Mouse (Mus musculus) megakaryocyte, embryonic 14.5 days (primary cell): Measurements from ENCODE around the gene Fbn1. TPM values are rescaled to one million over a fixed set of nuclear protein-coding genes. Genes with fewer than 3 reads are reported as not detected.

Source experiments
- H3K27me3 ChIP-seq: replicated peaks from 2 replicates; pipeline ENCODE3; 2012; ENCODE audit warnings: inconsistent platforms
- H3K36me3 ChIP-seq: replicated peaks from 2 replicates; pipeline ENCODE3; 2012; ENCODE audit warnings: low read length, inconsistent platforms, mixed read lengths
- H3K4me1 ChIP-seq: 2 replicates; pipeline ENCODE4 v1.6.1; 2012; ENCODE audit warnings: inconsistent platforms
- H3K4me3 ChIP-seq: replicated peaks from 2 replicates; pipeline ENCODE3; 2012; ENCODE audit warnings: moderate library complexity, mild to moderate bottlenecking, inconsistent platforms
- H3K9me3 ChIP-seq: 2 replicates; pipeline ENCODE4 v1.6.1; 2012; ENCODE audit warnings: inconsistent platforms
- FLI1 ChIP-seq: IDR thresholded peaks from 2 replicates; pipeline ENCODE4 v1.6.1; 2012; ENCODE audit warnings: low read length, inconsistent platforms, mixed read lengths
- GATA1 ChIP-seq: IDR thresholded peaks from 3 replicates; pipeline ENCODE4 v1.6.1; 2012; ENCODE audit warnings: mixed read lengths, low read length, inconsistent platforms, borderline replicate concordance
- polyA plus RNA-seq: library from polyadenylated mRNA; stranded (reverse); fragments of >175 nt; gene quantifications from 2 replicates; pipeline ENCODE4 v1.2.3, GENCODE M21; 2012; ENCODE audit warnings: low replicate concordance; ENCODE audit not compliant: insufficient read depth

The Fbn1 gene
- polyA plus RNA-seq, 1 experiment, result not detected

DNA sequence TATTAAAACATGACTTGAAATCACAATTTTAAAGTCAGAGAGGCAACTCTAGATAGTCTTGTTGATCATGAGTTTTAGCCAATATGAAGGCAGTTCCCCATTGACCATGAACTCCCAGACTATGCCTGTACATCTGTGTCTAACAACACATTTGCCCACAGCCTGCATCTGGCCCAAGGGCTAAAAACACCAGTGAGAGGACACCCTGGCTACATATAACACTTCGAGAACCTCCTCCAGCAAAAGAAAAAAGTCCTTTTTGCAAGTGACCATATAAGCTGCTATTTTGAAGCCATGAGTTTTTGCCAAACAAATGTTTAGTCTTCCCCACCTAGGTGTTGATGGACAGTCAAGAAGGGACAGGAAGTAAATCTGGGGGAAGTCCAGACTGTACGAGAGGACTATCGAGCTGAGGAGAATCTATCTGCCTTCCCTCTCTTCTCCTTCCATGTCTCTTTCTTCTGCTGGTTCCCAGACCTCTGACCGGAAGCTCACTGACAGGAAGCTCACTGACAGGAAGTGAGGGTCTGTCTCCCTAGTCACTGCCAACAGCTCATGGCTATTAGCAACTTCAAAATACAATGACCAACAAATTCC is 103.2 kb downstream of the Fbn1 start:
- TF ChIP-seq GATA1, result no peak
- no peak for TF ChIP-seq FLI1
- H3K4me1 ChIP-seq, result peaks cover 6% of the 10 kb centered on the region
- H3K4me3 ChIP-seq, result no peak overlapping the region
- H3K9me3 ChIP-seq, result peaks cover 4% of the 10 kb centered on the region; the same call in 1 of the 2 replicates
- no peaks in the 10 kb centered on the region for H3K27me3 ChIP-seq
- no peaks in the 10 kb centered on the region for H3K36me3 ChIP-seq

DNA sequence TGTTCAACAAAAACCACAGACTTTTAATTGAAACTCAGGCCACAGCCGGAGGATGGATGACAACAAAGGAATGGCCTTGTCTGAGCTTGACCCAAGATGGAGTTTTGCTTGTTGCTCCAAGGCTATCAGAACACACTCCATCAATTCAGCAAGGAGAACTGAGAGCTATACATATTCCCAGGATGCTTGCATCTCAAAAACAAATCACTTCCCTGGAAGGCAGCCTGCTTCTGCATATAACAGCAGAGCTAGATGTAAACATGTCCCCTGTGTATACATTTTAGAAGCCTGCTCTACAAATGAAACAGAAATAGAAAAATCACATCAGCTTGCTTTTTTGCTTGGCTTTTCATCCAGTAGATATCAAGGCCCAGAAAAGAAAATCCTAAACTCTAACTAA is 105.5 kb downstream of the Fbn1 start:
- H3K4me1 ChIP-seq, result peaks cover 14% of the 10 kb centered on the region
- no peaks in the 10 kb centered on the region for H3K36me3 ChIP-seq
- peaks cover 4% of the 10 kb centered on the region; the same call in 1 of the 2 replicates for H3K9me3 ChIP-seq
- no peak overlapping the region for H3K4me3 ChIP-seq
- TF ChIP-seq GATA1 (no peak), FLI1 (no peak)
- peaks cover 1% of the 10 kb centered on the region for H3K27me3 ChIP-seq

DNA sequence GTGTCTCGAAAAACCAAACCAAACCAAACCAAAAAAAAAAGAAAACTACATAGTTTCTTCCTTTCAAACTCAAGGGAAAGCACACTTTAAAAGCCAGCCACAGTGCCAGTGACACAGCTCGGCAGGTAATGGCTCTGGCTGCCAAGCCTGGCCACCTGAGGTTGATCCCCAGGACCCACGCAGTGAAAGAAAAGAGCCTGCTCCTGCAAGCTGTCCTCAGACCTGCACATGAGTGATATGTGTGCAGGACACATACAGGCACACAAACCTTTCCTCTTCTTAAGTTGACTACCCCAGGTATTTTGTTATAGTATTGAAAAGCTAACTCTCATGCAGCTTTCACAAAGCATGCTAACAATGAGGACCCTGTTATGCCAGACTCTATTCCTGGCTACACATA is 107.7 kb downstream of the Fbn1 start:
- H3K9me3 ChIP-seq, result peaks cover 4% of the 10 kb centered on the region; the same call in 1 of the 2 replicates
- H3K4me1 ChIP-seq, result peaks cover 14% of the 10 kb centered on the region
- H3K4me3 ChIP-seq, result no peak overlapping the region
- peaks cover 1% of the 10 kb centered on the region for H3K27me3 ChIP-seq
- H3K36me3 ChIP-seq, result no peaks in the 10 kb centered on the region
- no peak for TF ChIP-seq GATA1
- no peak for TF ChIP-seq FLI1

DNA sequence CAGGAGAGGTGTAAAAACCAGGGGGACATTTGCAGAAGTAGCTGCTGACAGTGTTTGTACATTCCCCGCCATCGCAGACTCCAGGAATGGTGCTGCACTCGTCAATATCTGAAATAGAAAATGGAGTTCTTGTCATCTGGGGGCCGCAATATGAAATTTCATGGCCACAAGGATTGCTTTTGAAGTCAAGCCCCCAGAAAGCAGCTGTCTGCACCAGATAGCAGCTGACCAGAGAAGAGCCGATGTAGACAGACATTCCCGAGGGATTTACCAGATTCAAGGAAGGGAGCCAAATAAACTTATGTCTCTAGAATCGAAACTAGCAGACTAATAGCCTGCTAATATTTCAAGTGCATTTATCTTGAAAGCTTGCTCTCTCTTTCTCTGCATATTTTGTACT is 110.0 kb downstream of the Fbn1 start:
- Histone ChIP-seq H3K4me3 (no peak overlapping the region), H3K4me1 (peaks cover 11% of the 10 kb centered on the region), H3K9me3 (peaks cover 4% of the 10 kb centered on the region; the same call in 1 of the 2 replicates), H3K36me3 (no peaks in the 10 kb centered on the region), H3K27me3 (peaks cover 4% of the 10 kb centered on the region)
- TF ChIP-seq GATA1 (no peak), FLI1 (no peak)

DNA sequence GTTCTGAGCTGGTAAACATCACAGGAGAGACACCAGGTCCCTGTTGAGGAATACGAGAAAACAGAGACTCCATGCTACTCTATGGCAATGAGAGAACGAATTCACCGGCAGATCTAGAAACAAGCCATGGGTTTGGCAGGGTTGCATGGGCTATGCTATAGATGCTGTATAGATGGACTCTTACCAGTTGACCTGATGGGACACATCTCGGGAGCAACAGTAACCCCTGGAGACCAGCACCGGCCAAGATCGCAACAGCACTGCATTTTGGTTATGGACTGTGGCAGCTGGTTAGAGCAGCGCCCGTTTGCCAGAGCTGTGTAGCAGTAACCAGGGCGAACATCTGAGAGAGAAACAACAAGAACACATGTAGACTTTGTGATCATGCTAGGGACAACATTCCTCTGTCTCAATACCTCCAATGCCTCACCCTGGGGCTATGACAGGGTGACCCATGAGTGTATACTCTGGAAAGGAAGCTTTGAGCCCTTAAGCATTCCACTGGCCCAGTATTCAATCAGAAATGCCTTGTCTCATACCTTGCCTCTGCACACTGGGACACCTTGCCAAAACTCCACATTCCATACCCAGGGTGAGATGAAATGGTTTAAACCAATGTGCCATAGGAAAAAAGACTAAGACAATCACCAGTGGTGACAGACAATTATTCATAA is 113.2 kb downstream of the Fbn1 start:
- H3K4me3 ChIP-seq, result no peak overlapping the region
- peaks cover 34% of the 10 kb centered on the region for H3K4me1 ChIP-seq
- peaks cover 4% of the 10 kb centered on the region for H3K27me3 ChIP-seq
- TF ChIP-seq FLI1, result no peak
- no peak for TF ChIP-seq GATA1
- H3K36me3 ChIP-seq, result no peaks in the 10 kb centered on the region
- no peaks in the 10 kb centered on the region for H3K9me3 ChIP-seq

DNA sequence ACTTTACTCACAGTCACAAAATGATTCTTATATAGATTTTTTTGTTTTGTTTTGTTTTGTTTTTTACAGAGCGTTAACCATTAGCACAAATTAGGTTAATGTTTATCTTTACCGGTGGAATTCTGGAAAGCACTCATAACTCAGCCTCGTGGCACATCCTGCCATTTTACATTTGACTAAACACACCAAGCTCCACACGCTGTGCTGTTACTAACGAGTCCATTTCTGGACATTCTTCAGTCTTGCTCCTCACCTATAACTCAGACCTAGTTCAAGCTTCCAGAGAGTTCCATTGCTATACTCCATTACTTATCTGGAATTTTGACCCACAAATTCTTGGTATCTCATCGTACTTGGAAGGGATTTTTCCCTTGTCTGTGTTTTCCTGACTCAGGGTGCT is 116.2 kb downstream of the Fbn1 start:
- H3K9me3 ChIP-seq, result no peaks in the 10 kb centered on the region
- no peaks in the 10 kb centered on the region for H3K36me3 ChIP-seq
- no peak overlapping the region for H3K4me3 ChIP-seq
- peaks cover 3% of the 10 kb centered on the region for H3K27me3 ChIP-seq
- peaks cover 44% of the 10 kb centered on the region for H3K4me1 ChIP-seq
- TF ChIP-seq FLI1 (no peak), GATA1 (no peak)

DNA sequence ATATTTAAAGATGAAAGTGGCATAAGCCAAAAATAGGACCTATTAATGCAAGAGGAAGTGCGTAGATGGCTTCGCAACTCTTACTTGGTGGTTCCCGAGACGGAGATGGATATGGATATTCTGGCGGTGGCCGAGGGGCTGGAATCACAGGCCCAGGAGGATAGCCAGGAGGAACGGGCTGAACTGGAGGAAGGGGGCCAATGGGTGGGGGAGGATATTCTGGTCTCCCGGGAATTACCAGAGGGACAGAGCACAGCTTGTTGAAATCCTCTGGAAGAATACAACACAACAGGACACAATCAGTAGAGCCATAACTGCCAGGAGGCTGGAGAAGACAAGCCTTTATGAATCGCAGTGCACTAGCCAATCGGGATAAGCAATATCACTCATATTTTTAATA is 118.0 kb downstream of the Fbn1 start:
- H3K27me3 ChIP-seq, result peaks cover 3% of the 10 kb centered on the region
- TF ChIP-seq GATA1, result no peak
- no peak for TF ChIP-seq FLI1
- no peak overlapping the region for H3K4me3 ChIP-seq
- H3K36me3 ChIP-seq, result no peaks in the 10 kb centered on the region
- no peaks in the 10 kb centered on the region for H3K9me3 ChIP-seq
- H3K4me1 ChIP-seq, result peaks cover 45% of the 10 kb centered on the region

DNA sequence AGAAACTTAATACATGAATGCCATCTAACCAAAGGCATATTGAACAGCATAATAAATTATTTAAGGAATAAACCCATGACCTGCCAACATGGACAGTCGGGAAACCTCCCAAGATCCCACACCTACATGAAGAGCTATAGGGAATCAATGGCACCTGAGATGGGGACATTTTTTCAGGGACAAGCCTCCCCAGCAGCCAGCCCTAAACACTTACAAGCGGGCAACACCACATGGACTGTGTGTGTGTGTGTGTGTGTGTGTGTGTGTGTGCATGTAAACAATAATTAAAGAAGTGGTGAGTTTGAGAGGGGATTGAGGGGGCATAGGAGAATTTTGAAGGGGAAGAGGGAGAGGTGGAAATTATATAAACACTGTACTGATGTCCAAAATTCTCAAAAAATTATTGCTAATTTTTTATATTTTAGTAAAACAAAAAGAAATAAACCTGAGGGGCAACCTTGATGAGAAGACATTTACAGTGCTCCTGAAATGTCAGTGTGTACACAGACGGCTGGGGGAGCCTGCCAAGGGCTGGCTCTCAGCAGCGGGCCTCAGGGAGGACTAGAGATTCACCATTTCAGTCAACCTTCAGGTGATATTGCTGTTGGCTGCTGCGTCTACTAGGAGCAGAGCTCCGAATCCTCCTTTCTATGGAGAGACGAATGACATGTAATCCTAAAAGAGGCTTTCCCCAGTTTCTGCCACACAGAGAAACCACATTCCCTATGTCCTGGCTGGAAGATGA is 121.4 kb downstream of the Fbn1 start:
- H3K4me3 ChIP-seq, result no peak overlapping the region
- no peak for TF ChIP-seq FLI1
- no peak for TF ChIP-seq GATA1
- peaks cover 51% of the 10 kb centered on the region for H3K4me1 ChIP-seq
- no peaks in the 10 kb centered on the region for H3K36me3 ChIP-seq
- no peaks in the 10 kb centered on the region for H3K9me3 ChIP-seq
- H3K27me3 ChIP-seq, result peaks cover 3% of the 10 kb centered on the region

DNA sequence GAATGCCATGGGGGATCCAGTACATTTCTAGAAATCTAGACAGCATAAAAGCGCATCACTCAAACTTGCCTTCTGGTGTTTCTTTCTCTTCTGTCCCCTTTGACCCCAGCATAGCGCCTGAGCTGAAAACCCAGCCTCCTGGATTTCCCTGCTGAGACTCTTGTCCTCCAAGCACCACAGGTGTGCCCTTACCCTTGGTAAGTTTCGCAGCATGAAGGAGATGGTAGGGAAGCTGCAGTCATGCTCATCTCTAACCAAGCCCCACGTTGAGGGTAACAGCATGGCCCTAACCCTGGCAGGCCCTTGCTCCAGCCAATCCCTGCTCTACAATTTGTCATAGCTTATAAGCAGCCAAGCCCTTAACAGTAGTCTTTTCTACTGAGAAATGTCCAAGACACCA is 122.9 kb downstream of the Fbn1 start:
- Histone ChIP-seq H3K27me3 (peaks cover 6% of the 10 kb centered on the region), H3K9me3 (no peaks in the 10 kb centered on the region), H3K36me3 (no peaks in the 10 kb centered on the region), H3K4me1 (peaks cover 54% of the 10 kb centered on the region), H3K4me3 (no peak overlapping the region)
- no peak for TF ChIP-seq FLI1

DNA sequence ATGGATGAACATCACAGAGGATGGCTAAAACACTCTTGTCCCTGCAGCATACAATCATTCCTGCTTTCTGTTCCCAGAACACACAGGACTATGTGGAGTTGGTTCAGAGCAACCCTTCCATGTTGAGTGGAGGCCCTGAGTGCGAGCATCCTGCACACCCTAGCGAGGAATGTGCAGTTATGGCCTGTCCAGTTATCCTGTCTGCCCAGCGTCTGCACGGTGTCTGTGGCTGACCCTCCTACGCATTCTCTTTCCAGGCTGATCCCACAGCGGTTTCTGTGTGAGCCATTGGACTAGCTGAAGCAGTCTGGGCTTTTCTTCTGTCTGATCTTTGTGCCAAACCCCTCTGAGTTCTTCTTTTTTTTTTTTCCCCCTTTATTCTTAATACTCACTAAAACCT is 123.4 kb downstream of the Fbn1 start:
- TF ChIP-seq GATA1 (no peak), FLI1 (no peak)
- H3K4me3 ChIP-seq, result no peak overlapping the region
- peaks cover 6% of the 10 kb centered on the region for H3K27me3 ChIP-seq
- H3K36me3 ChIP-seq, result no peaks in the 10 kb centered on the region
- peaks cover 59% of the 10 kb centered on the region for H3K4me1 ChIP-seq
- H3K9me3 ChIP-seq, result no peaks in the 10 kb centered on the region
